Mouse (Mus musculus) kidney, embryonic 15.5 days (tissue): ENCODE data around the gene Nfx1. TPM values are rescaled to one million over a fixed set of nuclear protein-coding genes. Genes with fewer than 3 reads are reported as not detected.

Experiments used
- ATAC-seq: fragments of 200-750 bp; cut with Nextera tagmentation; replicated peaks from 2 replicates; pipeline ENCODE4 v1.8.0; 2017; ENCODE audit warnings: moderate TSS enrichment; ENCODE audit not compliant: low FRiP score
- H3K27ac ChIP-seq: fragments of 300-500 bp; sonication (generic); 2 replicates; pipeline ENCODE4 v1.5.1; 2015; ENCODE audit warnings: mild to moderate bottlenecking, inconsistent platforms
- H3K27me3 ChIP-seq: fragments of 300-500 bp; sonication (generic); 2 replicates; pipeline ENCODE4 v1.6.1; 2015; ENCODE audit warnings: inconsistent platforms
- H3K36me3 ChIP-seq: fragments of 300-500 bp; sonication (generic); 2 replicates; pipeline ENCODE4 v1.6.1; 2015; ENCODE audit warnings: inconsistent platforms
- H3K4me1 ChIP-seq: fragments of 300-500 bp; sonication (generic); 2 replicates; pipeline ENCODE4 v1.6.1; 2015; ENCODE audit warnings: inconsistent platforms
- H3K4me2 ChIP-seq: fragments of 300-500 bp; sonication (generic); 2 replicates; pipeline ENCODE4 v1.6.1; 2015; ENCODE audit warnings: moderate library complexity, mild to moderate bottlenecking, inconsistent platforms
- H3K4me3 ChIP-seq: fragments of 300-500 bp; sonication (generic); replicated peaks from 2 replicates; pipeline ENCODE4 v1.5.1; 2015; ENCODE audit warnings: mild to moderate bottlenecking, inconsistent platforms
- H3K9ac ChIP-seq: fragments of 300-500 bp; sonication (generic); 2 replicates; pipeline ENCODE4 v1.6.1; 2015; ENCODE audit warnings: mild to moderate bottlenecking, inconsistent platforms
- H3K9me3 ChIP-seq: fragments of 300-500 bp; sonication (generic); replicated peaks from 2 replicates; pipeline ENCODE4 v1.6.1; 2016; ENCODE audit warnings: inconsistent platforms
- WGBS: fragments of 180-500 bp; shearing (Covaris S2); methylation state at CpG from one replicate; pipeline ENCODE4 v1.1.7; 2015; ENCODE audit warnings: mixed read lengths; 5-methylcytosine and 5-hydroxymethylcytosine counted together
- microRNA-seq: library from miRNA; unstranded; fragments of <30 nt; microRNA quantifications from one replicate; pipeline ENCODE4, GENCODE M21; 2016
- polyA plus RNA-seq: library from polyadenylated mRNA; unstranded; fragments of >200 nt; fragmentation: Nextera tagmentation; extraction: Ambion mirVana; gene quantifications from 2 replicates; pipeline ENCODE4 v1.2.1, GENCODE M21; 2015

Nfx1 gene
- polyA plus RNA-seq, 1 experiment from 2014 or later, result 87.3 TPM

DNA sequence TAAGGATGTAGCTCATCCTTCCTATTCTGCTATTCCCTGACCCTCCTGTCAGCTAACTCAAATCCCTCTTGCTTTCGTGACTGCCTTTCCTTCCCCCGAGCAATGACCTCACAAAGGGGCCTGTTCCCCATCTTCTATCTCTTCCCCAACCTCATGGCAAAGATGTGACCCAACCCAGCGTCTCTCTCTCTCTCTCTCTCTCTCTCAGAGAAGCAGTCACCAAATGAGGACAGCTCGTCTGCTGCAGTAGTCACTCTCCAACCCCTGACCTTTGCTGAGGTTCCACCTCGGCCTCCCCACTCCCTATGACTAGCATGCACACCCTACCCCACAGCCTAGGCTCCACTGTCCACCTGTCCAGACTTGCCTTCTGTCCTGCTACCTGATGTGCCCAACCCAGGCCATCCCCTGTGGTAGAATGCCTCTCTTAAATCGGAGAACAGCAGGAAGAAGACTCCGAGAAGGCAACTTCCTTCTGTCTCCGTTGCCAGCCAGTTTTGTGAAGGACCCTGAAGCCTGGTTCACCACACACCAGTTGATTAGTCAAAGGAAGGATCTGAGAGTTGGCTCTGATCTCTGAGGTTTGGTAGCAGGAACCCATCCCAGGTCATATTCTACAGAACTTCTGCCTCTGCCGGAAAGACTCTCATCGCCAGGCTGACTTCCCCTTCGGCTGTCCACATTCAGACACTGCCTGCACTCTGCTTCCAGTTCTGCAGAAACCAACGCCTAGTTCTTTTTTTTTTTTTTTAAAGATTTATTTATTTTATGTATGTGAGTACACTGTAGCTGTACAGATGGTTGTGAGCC lies 102.5 kb downstream of the Nfx1 start:
- Histone ChIP-seq H3K4me2 (no peak overlapping the region), H3K27ac (no peak overlapping the region), H3K4me3 (no peak overlapping the region), H3K36me3 (no peaks in the 10 kb centered on the region), H3K9ac (no peak overlapping the region), H3K27me3 (no peaks in the 10 kb centered on the region), H3K9me3 (no peaks in the 10 kb centered on the region), H3K4me1 (peaks cover 3% of the 10 kb centered on the region; the same call in 1 of the 2 replicates)
- ATAC-seq, result no peak
- WGBS, result 81% methylated on average over 12 of the region's 12 CpGs

- Histone ChIP-seq H3K36me3 (no peaks in the 10 kb centered on the region), H3K27me3 (no peaks in the 10 kb centered on the region), H3K4me1 (peaks cover 7% of the 10 kb centered on the region; the same call in 1 of the 2 replicates), H3K9me3 (no peaks in the 10 kb centered on the region), H3K27ac (no peak overlapping the region), H3K9ac (no peak overlapping the region), H3K4me2 (no peak overlapping the region), H3K4me3 (no peak overlapping the region)
- 75% methylated on average over 6 of the region's 6 CpGs for WGBS
- ATAC-seq, result no peak
Observed at GRCm38 (mm10) chr4:41074461-41074860, 103.8 kb downstream of the Nfx1 start.

Small RNA genes within 50 kb of the gene (microRNA-seq; reads per million reads assigned to microRNA genes)
- gene Mir3094, result 1.0 reads per million

Other genes with a start within 250 kb of the Nfx1 start
- gene Dnaja1, start 248.8 kb upstream of the Nfx1 start, polyA plus RNA-seq, result 475 and 513 TPM in 2 replicates
- 159 and 162 TPM in 2 replicates for gene Smu1, start 213.0 kb upstream of the Nfx1 start, polyA plus RNA-seq
- gene B4galt1, start 116.9 kb upstream of the Nfx1 start, polyA plus RNA-seq, result 46.3 and 46.4 TPM in 2 replicates
- gene Spink4, start 50.9 kb upstream of the Nfx1 start, polyA plus RNA-seq, result 1.1 and 31.9 TPM in 2 replicates
- 218 and 220 TPM in 2 replicates for gene Bag1, start 22.6 kb upstream of the Nfx1 start, polyA plus RNA-seq
- gene Chmp5, start 22.5 kb upstream of the Nfx1 start, polyA plus RNA-seq, result 114 and 121 TPM in 2 replicates
- gene Aqp7, start 77.2 kb downstream of the Nfx1 start, polyA plus RNA-seq, result 0.88 and 1.1 TPM in 2 replicates
- gene Aqp3, start 127.3 kb downstream of the Nfx1 start, polyA plus RNA-seq, result 29.0 and 33.1 TPM in 2 replicates
- gene Nol6, start 153.5 kb downstream of the Nfx1 start, polyA plus RNA-seq, result 30.4 and 33.1 TPM in 2 replicates
- gene Ube2r2, start 164.8 kb downstream of the Nfx1 start, polyA plus RNA-seq, result 81.7 and 84.4 TPM in 2 replicates